Comparison of ENCODE assay signal across 8 mouse cellular contexts in the genomic region with DNA sequence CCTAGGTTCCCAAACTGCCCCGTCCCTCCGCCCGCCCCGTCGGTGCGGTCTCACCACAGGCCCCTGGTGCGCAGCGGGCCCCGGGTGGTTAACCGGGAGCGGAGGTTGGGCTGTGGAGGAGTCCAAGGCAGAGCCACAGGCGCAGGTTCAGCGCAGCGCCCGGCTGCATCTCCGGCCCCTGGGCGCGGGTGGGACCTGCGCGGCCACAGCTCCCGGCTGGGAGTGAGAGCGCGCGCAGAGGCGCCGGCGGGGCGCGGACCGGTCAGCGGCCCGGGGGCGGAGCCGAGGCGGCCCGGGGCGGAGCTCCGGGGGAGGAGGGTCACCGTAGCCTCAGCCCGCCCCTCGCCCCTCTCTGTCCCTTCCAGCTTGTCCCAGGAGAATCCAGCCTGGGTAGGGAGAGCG. TPM values are rescaled to one million over a fixed set of nuclear protein-coding genes. Genes with fewer than 3 reads are reported as not detected.
DNase-seq lines count a peak whose midpoint lies in the region; ATAC-seq and TF ChIP-seq lines count a peak whose summit lies in the region.
"Not testable (repeated sequence)": the region's sequence is repeated elsewhere in the genome, so short reads cannot be mapped to it uniquely, and the experiment has no call there.
"Had no signal": no experiment of that assay in that cellular context is flagged by ENCODE, and none has a peak within 500 bp of the region (broad histone marks: within the 10 kb centered on the region; RNA-seq: fewer than 3 reads in every experiment).

No protein-coding gene starts in this region.

- H3K9ac ChIP-seq in forebrain, embryonic 11.5 days (ENCODE audit: low read length); limb, embryonic 15.5 days: not testable (repeated sequence)
- peak overlapping the region; percentile 58 for H3K9ac ChIP-seq in heart, embryonic 15.5 days

- WGBS in forebrain, embryonic 11.5 days = 1% methylated on average over 33 of the region's 42 CpGs
- WGBS in heart, embryonic 15.5 days = 1% methylated on average over 34 of the region's 42 CpGs
- WGBS in limb, embryonic 15.5 days = 1% methylated on average over 36 of the region's 42 CpGs
- 4% methylated on average over 40 of the region's 42 CpGs for WGBS in olfactory bulb, adult 2 months

- DNase-seq in adrenal gland, postnatal 10 days = peak; percentile 47
- peak; percentile 69 for DNase-seq in forebrain, embryonic 11.5 days (ENCODE audit: low spot score)
- DNase-seq in kidney, adult 18-20 months = peak; percentile 40
- DNase-seq in lung, postnatal 4 days = peak; percentile 43 to 64

- ATAC-seq in forebrain, embryonic 11.5 days (replicated peaks; ENCODE audit: low FRiP score) = peak; percentile 75
- ATAC-seq in heart, embryonic 15.5 days (replicated peaks; ENCODE audit: insufficient number of reproducible peaks, insufficient read depth, low FRiP score, low read depth) = peak; percentile 74
- 0 out of 2 replicates have a peak, but pooled peaks have one; percentile 48 for ATAC-seq in limb, embryonic 15.5 days (ENCODE audit: insufficient number of reproducible peaks, low FRiP score, low TSS enrichment, low read depth)

- not testable (repeated sequence) for H3K4me1 ChIP-seq in forebrain, embryonic 11.5 days (replicated peaks; ENCODE audit: control insufficient read depth, insufficient read depth, low read length); limb, embryonic 15.5 days; olfactory bulb, adult 2 months (ENCODE audit: control insufficient read depth, insufficient read depth, low read length)
- peaks cover 13% of the 10 kb centered on the region for H3K4me1 ChIP-seq in heart, embryonic 15.5 days (replicated peaks)

- not testable (repeated sequence) for H3K27ac ChIP-seq in forebrain, embryonic 11.5 days (ENCODE audit: low read depth, low read length); heart, embryonic 15.5 days; limb, embryonic 15.5 days; olfactory bulb, adult 2 months (ENCODE audit: insufficient read depth, low read depth, low read length)

- H3K4me2 ChIP-seq in forebrain, embryonic 11.5 days (ENCODE audit: low read depth, low read length, severe bottlenecking) = peak overlapping the region; percentile 59
- peak overlapping the region; percentile 96 for H3K4me2 ChIP-seq in heart, embryonic 15.5 days
- peak overlapping the region; percentile 81 for H3K4me2 ChIP-seq in limb, embryonic 15.5 days

- not testable (repeated sequence) for H3K9me3 ChIP-seq in forebrain, embryonic 11.5 days (ENCODE audit: control insufficient read depth, low read length); heart, embryonic 15.5 days (replicated peaks); limb, embryonic 15.5 days

- H3K27me3 ChIP-seq in forebrain, embryonic 11.5 days (ENCODE audit: control insufficient read depth, insufficient read depth, low read length) = peaks cover 18% of the 10 kb centered on the region
- peaks cover 41% of the 10 kb centered on the region for H3K27me3 ChIP-seq in heart, embryonic 15.5 days
- peaks cover 40% of the 10 kb centered on the region for H3K27me3 ChIP-seq in limb, embryonic 15.5 days

- not testable (repeated sequence) for H3K36me3 ChIP-seq in forebrain, embryonic 11.5 days (ENCODE audit: control insufficient read depth, insufficient read depth, low read length); heart, embryonic 15.5 days; limb, embryonic 15.5 days

- peak overlapping the region; percentile 35 for H3K4me3 ChIP-seq in forebrain, embryonic 11.5 days (ENCODE audit: low read depth, low read length)
- H3K4me3 ChIP-seq in heart, embryonic 15.5 days = peak overlapping the region; percentile 61
- H3K4me3 ChIP-seq in limb, embryonic 15.5 days = peak overlapping the region; percentile 42
- H3K4me3 ChIP-seq in olfactory bulb, adult 2 months (ENCODE audit: insufficient read depth, low read depth, low read length) = peak overlapping the region; percentile 34

- not testable (repeated sequence) for TF ChIP-seq CTCF in olfactory bulb, adult 2 months (IDR thresholded peaks at IDR 0.05; ENCODE audit: insufficient read depth, low read depth, low read length)

- not testable (repeated sequence) for TF ChIP-seq POLR2A in olfactory bulb, adult 2 months (IDR thresholded peaks at IDR 0.05; ENCODE audit: insufficient read depth, low read depth, low read length)

RNA-seq across cellular contexts. Expression of a gene that starts 22.6 kb away (rescaled TPM):
- not detected for total RNA-seq in adrenal gland, postnatal 10 days (2021)
- not detected in 2 replicates for polyA plus RNA-seq in forebrain, embryonic 11.5 days (2014; fragmentation: Nextera tagmentation; extraction: Ambion mirVana)
- not detected in 2 replicates for polyA plus RNA-seq in heart, embryonic 15.5 days (2015; fragmentation: Nextera tagmentation; extraction: Ambion mirVana)
- polyA plus RNA-seq in limb, embryonic 15.5 days (2015; fragmentation: Nextera tagmentation; extraction: Ambion mirVana) = not detected in 2 replicates
- not detected in 2 replicates for polyA plus RNA-seq in olfactory bulb, adult 2 months (2012; ENCODE audit: insufficient read depth, insufficient read length, low replicate concordance, missing spikeins)
- total RNA-seq: left cerebral cortex, postnatal 36 days had no signal

RNA-seq across cellular contexts. Expression of a gene that starts 45.9 kb away (rescaled TPM):
- not detected for total RNA-seq in adrenal gland, postnatal 10 days (2021)
- not detected in 2 replicates for polyA plus RNA-seq in forebrain, embryonic 11.5 days (2014; fragmentation: Nextera tagmentation; extraction: Ambion mirVana)
- not detected in 2 replicates for polyA plus RNA-seq in heart, embryonic 15.5 days (2015; fragmentation: Nextera tagmentation; extraction: Ambion mirVana)
- polyA plus RNA-seq in limb, embryonic 15.5 days (2015; fragmentation: Nextera tagmentation; extraction: Ambion mirVana) = not detected in 2 replicates
- polyA plus RNA-seq in olfactory bulb, adult 2 months (2012; ENCODE audit: insufficient read depth, insufficient read length, low replicate concordance, missing spikeins) = not detected in 2 replicates
- total RNA-seq: left cerebral cortex, postnatal 36 days had no signal
